Mouse (Mus musculus): ENCODE measurements around the gene Cap2. TPM values are rescaled to one million over a fixed set of nuclear protein-coding genes. Genes with fewer than 3 reads are reported as not detected.

Gene Cap2
- 12.5 and 18.3 TPM in 2 replicates for polyA plus RNA-seq (2015; fragmentation: Nextera tagmentation; extraction: Ambion mirVana)

- H3K27me3 ChIP-seq (ENCODE audit: control insufficient read depth, insufficient read depth, low read length) = no peaks in the 10 kb centered on the region
- peak within 1 kb of the TSS; percentile 54 for H3K4me3 ChIP-seq (replicated peaks; ENCODE audit: low read length)
- peak within 1 kb of the TSS; percentile 93 for H3K4me2 ChIP-seq (ENCODE audit: low read depth, low read length)
- H3K9me3 ChIP-seq (replicated peaks; ENCODE audit: control insufficient read depth, low read length) = no peaks in the 10 kb centered on the region
- WGBS = under 1% methylated on average over 40 of the region's 42 CpGs
- H3K9ac ChIP-seq (ENCODE audit: low read length) = peak within 1 kb of the TSS; percentile 70
- peak; percentile 79 for ATAC-seq (ENCODE audit: insufficient read depth, low FRiP score)
- H3K36me3 ChIP-seq (ENCODE audit: control insufficient read depth, insufficient read depth, low read length) = no peaks in the 10 kb centered on the region
- H3K27ac ChIP-seq (ENCODE audit: low read length) = no peak within 1 kb of the TSS; the same call in 1 of the 2 replicates
- H3K4me1 ChIP-seq (ENCODE audit: control insufficient read depth, insufficient read depth, low read length) = no peaks in the 10 kb centered on the region
Measured at GRCm38 (mm10) chr13:46501800-46502389, at the start of gene Cap2. Gene Cap2, plus strand, starts transcription at chr13:46501848.

GRCm38 (mm10) chr13:46459546-46459945 is 42.1 kb upstream of the Cap2 start:
- WGBS = 92% methylated on average over 10 of the region's 10 CpGs
- H3K9ac ChIP-seq (ENCODE audit: low read length) = no peak overlapping the region
- H3K9me3 ChIP-seq (replicated peaks; ENCODE audit: control insufficient read depth, low read length) = no peaks in the 10 kb centered on the region
- no peaks in the 10 kb centered on the region for H3K36me3 ChIP-seq (ENCODE audit: control insufficient read depth, insufficient read depth, low read length)
- no peak for ATAC-seq (ENCODE audit: insufficient read depth, low FRiP score)
- no peak overlapping the region for H3K4me2 ChIP-seq (ENCODE audit: low read depth, low read length)
- no peaks in the 10 kb centered on the region for H3K4me1 ChIP-seq (ENCODE audit: control insufficient read depth, insufficient read depth, low read length)
- no peak overlapping the region for H3K4me3 ChIP-seq (replicated peaks; ENCODE audit: low read length)
- H3K27ac ChIP-seq (ENCODE audit: low read length) = no peak overlapping the region
- no peaks in the 10 kb centered on the region for H3K27me3 ChIP-seq (ENCODE audit: control insufficient read depth, insufficient read depth, low read length)

- ATAC-seq (ENCODE audit: insufficient read depth, low FRiP score) = no peak
Measured at GRCm38 (mm10) chr13:46462280-46462679, 39.4 kb upstream of the Cap2 start.

GRCm38 (mm10) chr13:46463764-46464163 is 37.9 kb upstream of the Cap2 start:
- Histone ChIP-seq H3K27ac (ENCODE audit: low read length) (no peak overlapping the region), H3K27me3 (ENCODE audit: control insufficient read depth, insufficient read depth, low read length) (no peaks in the 10 kb centered on the region), H3K9me3 (replicated peaks; ENCODE audit: control insufficient read depth, low read length) (no peaks in the 10 kb centered on the region), H3K9ac (ENCODE audit: low read length) (no peak overlapping the region), H3K4me2 (ENCODE audit: low read depth, low read length) (no peak overlapping the region), H3K4me3 (replicated peaks; ENCODE audit: low read length) (no peak overlapping the region), H3K4me1 (ENCODE audit: control insufficient read depth, insufficient read depth, low read length) (no peaks in the 10 kb centered on the region), H3K36me3 (ENCODE audit: control insufficient read depth, insufficient read depth, low read length) (no peaks in the 10 kb centered on the region)
- ATAC-seq (ENCODE audit: insufficient read depth, low FRiP score) = no peak
- WGBS = 52% methylated on average over 3 of the region's 3 CpGs

More at GRCm38 (mm10) chr13:46462280-46462679, 39.4 kb upstream of the Cap2 start:
- WGBS = 91% methylated on average over 4 of the region's 4 CpGs
- Histone ChIP-seq H3K9ac (ENCODE audit: low read length) (no peak overlapping the region), H3K9me3 (replicated peaks; ENCODE audit: control insufficient read depth, low read length) (no peaks in the 10 kb centered on the region), H3K27me3 (ENCODE audit: control insufficient read depth, insufficient read depth, low read length) (no peaks in the 10 kb centered on the region), H3K27ac (ENCODE audit: low read length) (no peak overlapping the region), H3K4me1 (ENCODE audit: control insufficient read depth, insufficient read depth, low read length) (no peaks in the 10 kb centered on the region), H3K4me2 (ENCODE audit: low read depth, low read length) (no peak overlapping the region), H3K4me3 (replicated peaks; ENCODE audit: low read length) (no peak overlapping the region), H3K36me3 (ENCODE audit: control insufficient read depth, insufficient read depth, low read length) (no peaks in the 10 kb centered on the region)

GRCm38 (mm10) chr13:46468251-46468650 is 33.4 kb upstream of the Cap2 start:
- Histone ChIP-seq H3K27ac (ENCODE audit: low read length) (no peak overlapping the region), H3K9ac (ENCODE audit: low read length) (no peak overlapping the region), H3K9me3 (replicated peaks; ENCODE audit: control insufficient read depth, low read length) (no peaks in the 10 kb centered on the region), H3K27me3 (ENCODE audit: control insufficient read depth, insufficient read depth, low read length) (no peaks in the 10 kb centered on the region), H3K4me2 (ENCODE audit: low read depth, low read length) (no peak overlapping the region), H3K4me1 (ENCODE audit: control insufficient read depth, insufficient read depth, low read length) (no peaks in the 10 kb centered on the region), H3K36me3 (ENCODE audit: control insufficient read depth, insufficient read depth, low read length) (no peaks in the 10 kb centered on the region), H3K4me3 (replicated peaks; ENCODE audit: low read length) (no peak overlapping the region)
- no peak for ATAC-seq (ENCODE audit: insufficient read depth, low FRiP score)
- WGBS = 54% methylated on average over 8 of the region's 8 CpGs

GRCm38 (mm10) chr13:46469536-46469935 is 32.1 kb upstream of the Cap2 start:
- Histone ChIP-seq H3K4me3 (replicated peaks; ENCODE audit: low read length) (no peak overlapping the region), H3K9me3 (replicated peaks; ENCODE audit: control insufficient read depth, low read length) (no peaks in the 10 kb centered on the region), H3K27me3 (ENCODE audit: control insufficient read depth, insufficient read depth, low read length) (no peaks in the 10 kb centered on the region), H3K36me3 (ENCODE audit: control insufficient read depth, insufficient read depth, low read length) (no peaks in the 10 kb centered on the region), H3K4me2 (ENCODE audit: low read depth, low read length) (no peak overlapping the region), H3K27ac (ENCODE audit: low read length) (no peak overlapping the region), H3K4me1 (ENCODE audit: control insufficient read depth, insufficient read depth, low read length) (no peaks in the 10 kb centered on the region), H3K9ac (ENCODE audit: low read length) (no peak overlapping the region)
- 80% methylated on average over 2 of the region's 2 CpGs for WGBS
- no peak for ATAC-seq (ENCODE audit: insufficient read depth, low FRiP score)

GRCm38 (mm10) chr13:46481271-46481670 is 20.4 kb upstream of the Cap2 start:
- ATAC-seq (ENCODE audit: insufficient read depth, low FRiP score) = no peak
- H3K4me1 ChIP-seq (ENCODE audit: control insufficient read depth, insufficient read depth, low read length) = no peaks in the 10 kb centered on the region
- H3K36me3 ChIP-seq (ENCODE audit: control insufficient read depth, insufficient read depth, low read length) = no peaks in the 10 kb centered on the region
- no peak overlapping the region for H3K4me2 ChIP-seq (ENCODE audit: low read depth, low read length)
- H3K9me3 ChIP-seq (replicated peaks; ENCODE audit: control insufficient read depth, low read length) = no peaks in the 10 kb centered on the region
- H3K4me3 ChIP-seq (replicated peaks; ENCODE audit: low read length) = no peak overlapping the region
- H3K9ac ChIP-seq (ENCODE audit: low read length) = no peak overlapping the region
- no peaks in the 10 kb centered on the region for H3K27me3 ChIP-seq (ENCODE audit: control insufficient read depth, insufficient read depth, low read length)
- 62% methylated on average over 3 of the region's 3 CpGs for WGBS
- no peak overlapping the region for H3K27ac ChIP-seq (ENCODE audit: low read length)

- no peaks in the 10 kb centered on the region for H3K27me3 ChIP-seq (ENCODE audit: control insufficient read depth, insufficient read depth, low read length)
- no peak overlapping the region for H3K9ac ChIP-seq (ENCODE audit: low read length)
- no peak overlapping the region for H3K4me2 ChIP-seq (ENCODE audit: low read depth, low read length)
- no peaks in the 10 kb centered on the region; the same call in 1 of the 2 replicates for H3K4me1 ChIP-seq (ENCODE audit: control insufficient read depth, insufficient read depth, low read length)
- no peak overlapping the region for H3K4me3 ChIP-seq (replicated peaks; ENCODE audit: low read length)
- H3K36me3 ChIP-seq (ENCODE audit: control insufficient read depth, insufficient read depth, low read length) = no peaks in the 10 kb centered on the region
- no peaks in the 10 kb centered on the region for H3K9me3 ChIP-seq (replicated peaks; ENCODE audit: control insufficient read depth, low read length)
- 77% methylated on average over 3 of the region's 3 CpGs for WGBS
- ATAC-seq (ENCODE audit: insufficient read depth, low FRiP score) = no peak
- H3K27ac ChIP-seq (ENCODE audit: low read length) = no peak overlapping the region
Measured at GRCm38 (mm10) chr13:46485605-46486004, 16.0 kb upstream of the Cap2 start.

GRCm38 (mm10) chr13:46488166-46488565 is 13.5 kb upstream of the Cap2 start:
- no peak overlapping the region for H3K27ac ChIP-seq (ENCODE audit: low read length)
- 79% methylated on average over 4 of the region's 4 CpGs for WGBS
- peaks cover 7% of the 10 kb centered on the region; the same call in 1 of the 2 replicates for H3K4me1 ChIP-seq (ENCODE audit: control insufficient read depth, insufficient read depth, low read length)
- ATAC-seq (ENCODE audit: insufficient read depth, low FRiP score) = no peak
- H3K4me2 ChIP-seq (ENCODE audit: low read depth, low read length) = no peak overlapping the region
- H3K4me3 ChIP-seq (replicated peaks; ENCODE audit: low read length) = no peak overlapping the region
- H3K27me3 ChIP-seq (ENCODE audit: control insufficient read depth, insufficient read depth, low read length) = no peaks in the 10 kb centered on the region
- H3K9ac ChIP-seq (ENCODE audit: low read length) = no peak overlapping the region
- H3K36me3 ChIP-seq (ENCODE audit: control insufficient read depth, insufficient read depth, low read length) = no peaks in the 10 kb centered on the region
- H3K9me3 ChIP-seq (replicated peaks; ENCODE audit: control insufficient read depth, low read length) = no peaks in the 10 kb centered on the region

Measured in stomach, embryonic 16.5 days (tissue).